Mouse (Mus musculus) lung, postnatal 0 days (tissue): ENCODE results near the gene Slc22a30. TPM values are rescaled to one million over a fixed set of nuclear protein-coding genes. Genes with fewer than 3 reads are reported as not detected.
A peak's percentile ranks its signal among the peaks of the same experiment; 100 is the strongest.
"Not testable (repeated sequence)": the region's sequence is repeated elsewhere in the genome, so short reads cannot be mapped to it uniquely, and the experiment has no call there.

Experiments used
- ATAC-seq: fragments of 200-750 bp; cut with Nextera tagmentation; 2 replicates; pipeline ENCODE4 v1.8.0; 2017; ENCODE audit warnings: moderate library complexity
- DNase-seq: peaks from one replicate; pipeline ENCODE4 v3.0.0-alpha.2; 2016; ENCODE audit warnings: low spot score
- H3K27ac ChIP-seq: fragments of 300-500 bp; sonication (generic); 2 replicates; pipeline ENCODE4 v1.5.1; 2014; ENCODE audit warnings: antibody characterized with exemption, mild to moderate bottlenecking, low read length, mixed read lengths
- H3K27me3 ChIP-seq: fragments of 300-500 bp; sonication (generic); replicated peaks from 2 replicates; pipeline ENCODE4 v1.6.1; 2014; ENCODE audit warnings: low read length, mixed read lengths; ENCODE audit not compliant: insufficient read depth
- H3K36me3 ChIP-seq: fragments of 300-500 bp; sonication (generic); 2 replicates; pipeline ENCODE4 v1.6.1; 2014; ENCODE audit warnings: low read length, mixed read lengths; ENCODE audit not compliant: insufficient read depth
- H3K4me1 ChIP-seq: fragments of 300-500 bp; sonication (generic); 2 replicates; pipeline ENCODE4 v1.6.1; 2014; ENCODE audit warnings: antibody characterized with exemption, low read depth, low read length, mixed read lengths; ENCODE audit not compliant: insufficient read depth
- H3K4me2 ChIP-seq: fragments of 300-500 bp; sonication (generic); replicated peaks from 2 replicates; pipeline ENCODE4 v1.6.1; 2014; ENCODE audit warnings: low read depth, mild to moderate bottlenecking, low read length, moderate library complexity, mixed read lengths
- H3K4me3 ChIP-seq: fragments of 300-500 bp; sonication (generic); 2 replicates; pipeline ENCODE4 v1.5.1; 2014; ENCODE audit warnings: low read depth, low read length
- H3K9ac ChIP-seq: fragments of 300-500 bp; sonication (generic); replicated peaks from 2 replicates; pipeline ENCODE4 v1.6.1; 2014; ENCODE audit warnings: low read depth, mild to moderate bottlenecking
- H3K9me3 ChIP-seq: fragments of 300-500 bp; sonication (generic); 2 replicates; pipeline ENCODE4 v1.6.1; 2016; ENCODE audit warnings: low read length, mixed read lengths
- CTCF ChIP-seq: IDR thresholded peaks from 2 replicates; pipeline ENCODE4 v1.5.1; 2016; ENCODE audit warnings: antibody characterized with exemption, mild to moderate bottlenecking
- EP300 ChIP-seq: IDR thresholded peaks from 2 replicates; pipeline ENCODE4 v1.6.1; 2016; ENCODE audit warnings: antibody characterized with exemption, mild to moderate bottlenecking, control low read depth
- WGBS: fragments of 180-500 bp; shearing (Covaris S2); extraction: QIAGEN DNeasy Blood & Tissue Kit; methylation state at CpG from one replicate; pipeline ENCODE4 v1.1.7; 2014; 5-methylcytosine and 5-hydroxymethylcytosine counted together
- polyA plus RNA-seq: library from polyadenylated mRNA; unstranded; fragments of >200 nt; fragmentation: Nextera tagmentation; extraction: Ambion mirVana; gene quantifications from 2 replicates; pipeline ENCODE4 v1.2.1, GENCODE M21; 2015

The Slc22a30 gene
- not detected in 2 replicates for polyA plus RNA-seq

DNA sequence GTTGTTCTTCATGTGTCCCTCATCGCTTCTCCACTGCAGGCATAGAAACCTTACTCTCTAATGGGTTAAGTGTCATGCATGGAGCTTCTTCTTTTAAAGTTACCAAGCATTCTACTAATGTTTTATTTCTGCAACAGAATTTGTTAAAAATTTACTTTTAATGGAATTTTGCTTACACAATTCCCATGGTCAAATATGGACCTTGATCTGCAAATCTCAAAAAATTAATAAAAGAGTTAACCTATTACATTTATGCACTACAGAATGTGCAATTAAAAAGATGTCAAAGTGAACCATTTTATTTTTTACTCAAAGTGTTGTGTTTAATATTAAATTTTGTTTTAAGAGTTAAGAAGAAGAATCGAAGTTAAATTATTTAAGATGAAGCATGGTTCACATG is at the start of gene Slc22a30:
Gene Slc22a30, minus strand, starts transcription at position 101 of the 400 bp plus-strand sequence.
- H3K27ac ChIP-seq, H3K36me3 ChIP-seq, H3K9ac ChIP-seq, DNase-seq, H3K9me3 ChIP-seq, H3K4me1 ChIP-seq, ATAC-seq, H3K4me3 ChIP-seq, H3K27me3 ChIP-seq, H3K4me2 ChIP-seq: not testable (repeated sequence)
- 91% methylated on average over 1 of the region's 2 CpGs for WGBS

DNA sequence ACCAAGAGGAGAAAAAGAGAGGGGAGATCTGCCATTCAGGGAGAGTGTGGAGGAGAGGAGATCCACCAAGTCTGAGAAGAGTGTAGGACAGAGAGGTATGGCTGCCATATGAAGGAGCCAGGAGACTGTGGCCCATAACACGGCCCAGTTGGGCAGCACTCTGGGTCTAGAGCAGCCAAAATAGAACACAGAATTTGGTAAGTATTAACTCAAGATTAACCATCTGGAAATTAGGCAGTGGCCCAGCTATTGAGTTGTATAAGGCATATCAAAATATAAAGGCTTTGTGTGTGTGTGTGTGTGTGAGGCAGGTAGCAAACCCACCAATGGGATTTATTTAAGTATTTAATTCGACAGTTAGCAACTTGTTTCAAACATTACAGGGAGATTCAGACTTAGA is 43.4 kb upstream of the Slc22a30 start:
- Histone ChIP-seq H3K4me2 (no peak overlapping the region), H3K9ac (no peak overlapping the region), H3K27ac (no peak overlapping the region), H3K4me3 (no peak overlapping the region), H3K36me3 (no peaks in the 10 kb centered on the region), H3K27me3 (no peaks in the 10 kb centered on the region), H3K9me3 (no peaks in the 10 kb centered on the region), H3K4me1 (no peaks in the 10 kb centered on the region)
- no peak for DNase-seq
- 72% methylated on average over 2 of the region's 2 CpGs for WGBS
- TF ChIP-seq CTCF (no peak), EP300 (no peak)
- ATAC-seq, result no peak

GRCm38 (mm10) chr19:8447516-8447915 is 42.6 kb upstream of the Slc22a30 start:
- no peaks in the 10 kb centered on the region for H3K27me3 ChIP-seq
- 79% methylated on average over 1 of the region's 1 CpGs for WGBS
- H3K9me3 ChIP-seq, result no peaks in the 10 kb centered on the region
- no peaks in the 10 kb centered on the region for H3K4me1 ChIP-seq
- no peak overlapping the region for H3K27ac ChIP-seq
- no peak for DNase-seq
- ATAC-seq, result no peak
- TF ChIP-seq CTCF (no peak), EP300 (no peak)
- no peak overlapping the region for H3K4me2 ChIP-seq
- H3K4me3 ChIP-seq, result no peak overlapping the region
- H3K9ac ChIP-seq, result no peak overlapping the region
- no peaks in the 10 kb centered on the region for H3K36me3 ChIP-seq

- Histone ChIP-seq H3K4me2 (no peak overlapping the region), H3K4me3 (no peak overlapping the region), H3K36me3 (no peaks in the 10 kb centered on the region), H3K4me1 (no peaks in the 10 kb centered on the region), H3K9me3 (no peaks in the 10 kb centered on the region), H3K9ac (no peak overlapping the region), H3K27ac (no peak overlapping the region), H3K27me3 (no peaks in the 10 kb centered on the region)
- ATAC-seq, result no peak
- DNase-seq, result peak; percentile 20
- 55% methylated on average over 5 of the region's 5 CpGs for WGBS
- TF ChIP-seq EP300 (no peak), CTCF (no peak)
Measured at GRCm38 (mm10) chr19:8431051-8431662, 26.2 kb upstream of the Slc22a30 start.

DNA sequence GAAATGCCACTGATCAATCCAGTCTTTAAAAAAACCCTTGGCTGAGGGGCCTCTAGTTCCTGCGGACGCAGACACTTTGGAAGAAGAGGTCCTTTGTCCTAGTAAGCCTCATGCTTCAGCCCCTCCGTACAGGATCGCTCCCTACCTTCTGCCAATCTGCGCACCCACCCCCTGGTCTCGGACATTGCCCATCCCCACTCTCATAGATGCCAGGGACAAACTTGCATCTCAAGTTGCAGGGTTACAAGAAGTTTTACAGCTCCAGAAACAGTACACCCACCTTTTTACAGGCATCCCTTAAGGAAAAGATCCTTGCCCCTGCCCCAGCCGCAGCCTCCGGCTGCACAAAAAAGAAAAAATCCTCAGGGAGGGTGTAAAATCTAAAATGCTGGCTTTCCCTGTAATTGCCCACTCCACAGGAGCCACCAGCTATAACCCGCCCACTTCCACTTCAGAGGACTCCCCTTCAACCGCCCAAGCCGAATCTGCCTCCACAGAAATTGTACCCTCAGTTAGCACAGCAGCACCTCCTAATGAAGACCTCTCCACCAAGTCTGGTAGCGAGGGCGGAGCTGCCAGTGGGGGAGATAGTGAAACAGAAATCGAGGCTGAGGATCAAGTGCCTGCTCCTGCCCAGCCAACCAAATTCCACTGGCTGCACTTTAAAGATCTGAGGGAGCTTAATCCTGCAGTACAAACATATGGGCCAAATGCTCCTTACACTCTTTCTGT is 2.5 kb upstream of the Slc22a30 start:
- H3K4me3 ChIP-seq, DNase-seq, H3K9ac ChIP-seq, H3K27me3 ChIP-seq, H3K27ac ChIP-seq, H3K4me1 ChIP-seq, H3K9me3 ChIP-seq, H3K36me3 ChIP-seq: not testable (repeated sequence)
- 53% methylated on average over 13 of the region's 14 CpGs for WGBS
- ATAC-seq, result peak; percentile 37
- 0 out of 2 replicates have a peak overlapping the region, but pooled peaks have one; percentile 22 for H3K4me2 ChIP-seq

Other genes starting within 250 kb of the Slc22a30 start
- gene Slc22a29, start 186.2 kb downstream of the Slc22a30 start, polyA plus RNA-seq, result not detected in 2 replicates
- 0.20 and 0.56 TPM in 2 replicates for gene Slc22a8, start 186.1 kb upstream of the Slc22a30 start, polyA plus RNA-seq
- gene Slc22a6, start 212.9 kb upstream of the Slc22a30 start, polyA plus RNA-seq, result not detected in 2 replicates